Mouse (Mus musculus): ENCODE results near the gene Btaf1. TPM values are rescaled to one million over a fixed set of nuclear protein-coding genes. Genes with fewer than 3 reads are reported as not detected.
A peak's percentile ranks its signal among the peaks of the same experiment; 100 is the strongest.

Gene Btaf1
- polyA plus RNA-seq, 2 experiments: 13.2 to 13.6 TPM

- no peak for DNase-seq (ENCODE audit: low spot score)
- H3K4me3 ChIP-seq (replicated peaks; ENCODE audit: low read length): no peak overlapping the region
- no peak overlapping the region for H3K9ac ChIP-seq (ENCODE audit: low read depth, low read length, severe bottlenecking)
- no peaks in the 10 kb centered on the region for H3K4me1 ChIP-seq (ENCODE audit: control insufficient read depth, insufficient read depth, low read length)
- H3K27me3 ChIP-seq (ENCODE audit: control insufficient read depth, insufficient read depth, low read length): no peaks in the 10 kb centered on the region
- no peak overlapping the region for H3K4me2 ChIP-seq (replicated peaks; ENCODE audit: low read depth, low read length, severe bottlenecking)
- H3K9me3 ChIP-seq (ENCODE audit: control insufficient read depth, low read length): no peaks in the 10 kb centered on the region
- no peak for ATAC-seq (ENCODE audit: low FRiP score, low read depth)
- TF ChIP-seq POLR2A (IDR thresholded peaks at IDR 0.05; ENCODE audit: borderline replicate concordance, extremely low read depth, insufficient read depth, insufficient read length): no peak
- no peaks in the 10 kb centered on the region for H3K36me3 ChIP-seq (ENCODE audit: control insufficient read depth, insufficient read depth, low read length)
- WGBS: 75% methylated on average over 2 of the region's 2 CpGs
- H3K27ac ChIP-seq (replicated peaks; ENCODE audit: low read depth, low read length): no peak overlapping the region
Observed at GRCm38 (mm10) chr19:37032364-37032763, 106.5 kb downstream of the Btaf1 start.

- no peak for ATAC-seq (ENCODE audit: low FRiP score, low read depth)
- no peak overlapping the region for H3K27ac ChIP-seq (replicated peaks; ENCODE audit: low read depth, low read length)
- no peaks in the 10 kb centered on the region for H3K4me1 ChIP-seq (ENCODE audit: control insufficient read depth, insufficient read depth, low read length)
- H3K27me3 ChIP-seq (ENCODE audit: control insufficient read depth, insufficient read depth, low read length): no peaks in the 10 kb centered on the region
- no peak overlapping the region for H3K4me2 ChIP-seq (replicated peaks; ENCODE audit: low read depth, low read length, severe bottlenecking)
- H3K4me3 ChIP-seq (replicated peaks; ENCODE audit: low read length): no peak overlapping the region
- H3K9me3 ChIP-seq (ENCODE audit: control insufficient read depth, low read length): no peaks in the 10 kb centered on the region
- no peak for DNase-seq (ENCODE audit: low spot score)
- no peaks in the 10 kb centered on the region for H3K36me3 ChIP-seq (ENCODE audit: control insufficient read depth, insufficient read depth, low read length)
- TF ChIP-seq POLR2A (IDR thresholded peaks at IDR 0.05; ENCODE audit: borderline replicate concordance, extremely low read depth, insufficient read depth, insufficient read length): no peak
- H3K9ac ChIP-seq (ENCODE audit: low read depth, low read length, severe bottlenecking): no peak overlapping the region
Observed at GRCm38 (mm10) chr19:37040906-37041305, 115.0 kb downstream of the Btaf1 start.

GRCm38 (mm10) chr19:37044431-37044830 is 118.6 kb downstream of the Btaf1 start:
- H3K4me1 ChIP-seq (ENCODE audit: control insufficient read depth, insufficient read depth, low read length): no peaks in the 10 kb centered on the region
- no peak for TF ChIP-seq POLR2A (IDR thresholded peaks at IDR 0.05; ENCODE audit: borderline replicate concordance, extremely low read depth, insufficient read depth, insufficient read length)
- DNase-seq (ENCODE audit: low spot score): no peak
- WGBS: 90% methylated on average over 10 of the region's 10 CpGs
- no peak overlapping the region for H3K4me3 ChIP-seq (replicated peaks; ENCODE audit: low read length)
- no peak overlapping the region for H3K4me2 ChIP-seq (replicated peaks; ENCODE audit: low read depth, low read length, severe bottlenecking)
- H3K9me3 ChIP-seq (ENCODE audit: control insufficient read depth, low read length): no peaks in the 10 kb centered on the region
- no peaks in the 10 kb centered on the region for H3K36me3 ChIP-seq (ENCODE audit: control insufficient read depth, insufficient read depth, low read length)
- no peaks in the 10 kb centered on the region for H3K27me3 ChIP-seq (ENCODE audit: control insufficient read depth, insufficient read depth, low read length)
- no peak overlapping the region for H3K9ac ChIP-seq (ENCODE audit: low read depth, low read length, severe bottlenecking)
- ATAC-seq (ENCODE audit: low FRiP score, low read depth): no peak
- no peak overlapping the region for H3K27ac ChIP-seq (replicated peaks; ENCODE audit: low read depth, low read length)

- no peak for TF ChIP-seq POLR2A (IDR thresholded peaks at IDR 0.05; ENCODE audit: borderline replicate concordance, extremely low read depth, insufficient read depth, insufficient read length)
- Histone ChIP-seq H3K9me3 (ENCODE audit: control insufficient read depth, low read length) (no peaks in the 10 kb centered on the region), H3K4me2 (replicated peaks; ENCODE audit: low read depth, low read length, severe bottlenecking) (no peak overlapping the region), H3K27ac (replicated peaks; ENCODE audit: low read depth, low read length) (no peak overlapping the region), H3K4me3 (replicated peaks; ENCODE audit: low read length) (no peak overlapping the region), H3K36me3 (ENCODE audit: control insufficient read depth, insufficient read depth, low read length) (no peaks in the 10 kb centered on the region), H3K27me3 (ENCODE audit: control insufficient read depth, insufficient read depth, low read length) (no peaks in the 10 kb centered on the region), H3K9ac (ENCODE audit: low read depth, low read length, severe bottlenecking) (no peak overlapping the region), H3K4me1 (ENCODE audit: control insufficient read depth, insufficient read depth, low read length) (no peaks in the 10 kb centered on the region)
- ATAC-seq (ENCODE audit: low FRiP score, low read depth) (no peak), DNase-seq (ENCODE audit: low spot score) (no peak)
- 86% methylated on average over 6 of the region's 6 CpGs for WGBS
Observed at GRCm38 (mm10) chr19:37048507-37048906, 122.6 kb downstream of the Btaf1 start.

- no peak overlapping the region for H3K4me2 ChIP-seq (replicated peaks; ENCODE audit: low read depth, low read length, severe bottlenecking)
- H3K27me3 ChIP-seq (ENCODE audit: control insufficient read depth, insufficient read depth, low read length): no peaks in the 10 kb centered on the region
- H3K4me3 ChIP-seq (replicated peaks; ENCODE audit: low read length): no peak overlapping the region
- H3K9me3 ChIP-seq (ENCODE audit: control insufficient read depth, low read length): no peaks in the 10 kb centered on the region
- no peak overlapping the region for H3K9ac ChIP-seq (ENCODE audit: low read depth, low read length, severe bottlenecking)
- ATAC-seq (ENCODE audit: low FRiP score, low read depth) (no peak), DNase-seq (ENCODE audit: low spot score) (peak; percentile 78)
- WGBS: 77% methylated on average over 4 of the region's 4 CpGs
- no peaks in the 10 kb centered on the region for H3K36me3 ChIP-seq (ENCODE audit: control insufficient read depth, insufficient read depth, low read length)
- H3K4me1 ChIP-seq (ENCODE audit: control insufficient read depth, insufficient read depth, low read length): no peaks in the 10 kb centered on the region
- H3K27ac ChIP-seq (replicated peaks; ENCODE audit: low read depth, low read length): no peak overlapping the region
- TF ChIP-seq POLR2A (IDR thresholded peaks at IDR 0.05; ENCODE audit: borderline replicate concordance, extremely low read depth, insufficient read depth, insufficient read length): no peak
Observed at GRCm38 (mm10) chr19:37050643-37051345, 124.9 kb downstream of the Btaf1 start.

Data from limb, embryonic 14.5 days (tissue).